Mouse (Mus musculus): ENCODE data around the gene Mecom.

GRCm38 (mm10) chr3:30244401-30244871 lies 303.4 kb downstream of the Mecom start:
- TF ChIP-seq TAL1 (IDR thresholded peaks at IDR 0.05; ENCODE audit: low read length): no peak
- TF ChIP-seq GATA1 (IDR thresholded peaks at IDR 0.05; ENCODE audit: low read length): no peak
